Mouse (Mus musculus): Measurements from ENCODE around the gene Tiam1. TPM values are rescaled to one million over a fixed set of nuclear protein-coding genes. Genes with fewer than 3 reads are reported as not detected.

Gene Tiam1
- polyA plus RNA-seq, 1 experiment from 2014 or later = 21.9 TPM

GRCm38 (mm10) chr16:89831172-89831571 lies 312.4 kb downstream of the Tiam1 start:
- Histone ChIP-seq H3K27me3 (no peaks in the 10 kb centered on the region), H3K36me3 (peaks cover 18% of the 10 kb centered on the region), H3K9me3 (no peaks in the 10 kb centered on the region), H3K27ac (replicated peaks) (no peak overlapping the region), H3K4me1 (replicated peaks) (peaks cover 15% of the 10 kb centered on the region), H3K4me3 (no peak overlapping the region), H3K9ac (no peak overlapping the region), H3K4me2 (no peak overlapping the region)
- 0 out of 2 replicates have a peak, but pooled peaks have one; percentile 33 for ATAC-seq (ENCODE audit: low read depth)
- WGBS = 44% methylated on average over 10 of the region's 10 CpGs

GRCm38 (mm10) chr16:89830221-89830648 lies 313.3 kb downstream of the Tiam1 start:
- H3K4me3 ChIP-seq = no peak overlapping the region
- no peak overlapping the region for H3K4me2 ChIP-seq
- peaks cover 15% of the 10 kb centered on the region for H3K36me3 ChIP-seq
- peaks cover 9% of the 10 kb centered on the region for H3K4me1 ChIP-seq (replicated peaks)
- 87% methylated on average over 15 of the region's 15 CpGs for WGBS
- no peak overlapping the region for H3K27ac ChIP-seq (replicated peaks)
- ATAC-seq (ENCODE audit: low read depth) = peak; percentile 37; the same call in 1 of the 2 replicates
- no peaks in the 10 kb centered on the region for H3K9me3 ChIP-seq
- no peak overlapping the region for H3K9ac ChIP-seq
- H3K27me3 ChIP-seq = no peaks in the 10 kb centered on the region

- H3K4me2 ChIP-seq = no peak overlapping the region
- no peak overlapping the region for H3K4me3 ChIP-seq
- H3K9ac ChIP-seq = peak overlapping the region; percentile 9; the same call in 1 of the 2 replicates
- H3K9me3 ChIP-seq = no peaks in the 10 kb centered on the region
- H3K36me3 ChIP-seq = 0 out of 2 replicates have a peak, but pooled peaks cover 6% of the 10 kb centered on the region
- H3K27me3 ChIP-seq = no peaks in the 10 kb centered on the region
- no peak for ATAC-seq (ENCODE audit: low read depth)
- no peak overlapping the region for H3K27ac ChIP-seq (replicated peaks)
- peaks cover 9% of the 10 kb centered on the region for H3K4me1 ChIP-seq (replicated peaks)
- WGBS = 71% methylated on average over 17 of the region's 17 CpGs
Measured at GRCm38 (mm10) chr16:89827496-89828125, 316.0 kb downstream of the Tiam1 start.

GRCm38 (mm10) chr16:89825875-89826274 lies 317.7 kb downstream of the Tiam1 start:
- ATAC-seq (ENCODE audit: low read depth) = no peak
- 0 out of 2 replicates have a peak, but pooled peaks cover 10% of the 10 kb centered on the region for H3K36me3 ChIP-seq
- peaks cover 9% of the 10 kb centered on the region for H3K4me1 ChIP-seq (replicated peaks)
- H3K27me3 ChIP-seq = no peaks in the 10 kb centered on the region
- no peak overlapping the region for H3K4me2 ChIP-seq
- no peaks in the 10 kb centered on the region for H3K9me3 ChIP-seq
- no peak overlapping the region for H3K27ac ChIP-seq (replicated peaks)
- H3K4me3 ChIP-seq = no peak overlapping the region
- no peak overlapping the region for H3K9ac ChIP-seq
- 67% methylated on average over 12 of the region's 12 CpGs for WGBS

GRCm38 (mm10) chr16:89822882-89823281 lies 320.7 kb downstream of the Tiam1 start:
- Histone ChIP-seq H3K4me3 (no peak overlapping the region), H3K27ac (replicated peaks) (no peak overlapping the region), H3K36me3 (0 out of 2 replicates have a peak, but pooled peaks cover 10% of the 10 kb centered on the region), H3K4me2 (no peak overlapping the region), H3K27me3 (peaks cover 20% of the 10 kb centered on the region), H3K9ac (no peak overlapping the region), H3K4me1 (replicated peaks) (peaks cover 17% of the 10 kb centered on the region), H3K9me3 (no peaks in the 10 kb centered on the region)
- ATAC-seq (ENCODE audit: low read depth) = no peak
- 89% methylated on average over 6 of the region's 6 CpGs for WGBS

- Histone ChIP-seq H3K27me3 (peaks cover 24% of the 10 kb centered on the region), H3K36me3 (0 out of 2 replicates have a peak, but pooled peaks cover 10% of the 10 kb centered on the region), H3K4me1 (replicated peaks) (peaks cover 36% of the 10 kb centered on the region), H3K9me3 (no peaks in the 10 kb centered on the region), H3K27ac (replicated peaks) (no peak overlapping the region), H3K4me3 (no peak overlapping the region), H3K4me2 (peak overlapping the region; percentile 65), H3K9ac (no peak overlapping the region)
- WGBS = 23% methylated on average over 4 of the region's 4 CpGs
- ATAC-seq (ENCODE audit: low read depth) = no peak
Measured at GRCm38 (mm10) chr16:89818661-89819060, 324.9 kb downstream of the Tiam1 start.

- no peaks in the 10 kb centered on the region for H3K9me3 ChIP-seq
- H3K9ac ChIP-seq = peak overlapping the region; percentile 57
- ATAC-seq (ENCODE audit: low read depth) = peak; percentile 44; the same call in 1 of the 2 replicates
Measured at GRCm38 (mm10) chr16:89817861-89818630, 325.5 kb downstream of the Tiam1 start.

GRCm38 (mm10) chr16:89817301-89817700 lies 326.3 kb downstream of the Tiam1 start:
- ATAC-seq (ENCODE audit: low read depth) = no peak
- WGBS = 8% methylated on average over 9 of the region's 9 CpGs
- Histone ChIP-seq H3K9ac (no peak overlapping the region), H3K4me2 (peak overlapping the region; percentile 65), H3K4me3 (peak overlapping the region; percentile 33), H3K9me3 (no peaks in the 10 kb centered on the region), H3K36me3 (peaks cover 11% of the 10 kb centered on the region; the same call in 1 of the 2 replicates), H3K27me3 (peaks cover 24% of the 10 kb centered on the region), H3K4me1 (replicated peaks) (peaks cover 36% of the 10 kb centered on the region), H3K27ac (replicated peaks) (0 out of 2 replicates have a peak overlapping the region, but pooled peaks have one; percentile 38)

More at GRCm38 (mm10) chr16:89817861-89818630, 325.5 kb downstream of the Tiam1 start:
- H3K36me3 ChIP-seq = 0 out of 2 replicates have a peak, but pooled peaks cover 10% of the 10 kb centered on the region
- peaks cover 24% of the 10 kb centered on the region for H3K27me3 ChIP-seq
- H3K4me1 ChIP-seq (replicated peaks) = peaks cover 36% of the 10 kb centered on the region
- H3K4me2 ChIP-seq = peak overlapping the region; percentile 65
- H3K4me3 ChIP-seq = peak overlapping the region; percentile 33
- no peak overlapping the region for H3K27ac ChIP-seq (replicated peaks)
- WGBS = 3% methylated on average over 38 of the region's 38 CpGs

GRCm38 (mm10) chr16:89816506-89817172 lies 326.9 kb downstream of the Tiam1 start:
- Histone ChIP-seq H3K27ac (replicated peaks) (no peak overlapping the region), H3K4me2 (peak overlapping the region; percentile 65; the same call in 1 of the 2 replicates)
- 32% methylated on average over 13 of the region's 13 CpGs for WGBS

GRCm38 (mm10) chr16:89813536-89813935 lies 330.0 kb downstream of the Tiam1 start:
- WGBS = 76% methylated on average over 9 of the region's 9 CpGs
- H3K27ac ChIP-seq (replicated peaks) = no peak overlapping the region
- peaks cover 31% of the 10 kb centered on the region for H3K36me3 ChIP-seq
- no peaks in the 10 kb centered on the region for H3K9me3 ChIP-seq
- no peak for ATAC-seq (ENCODE audit: low read depth)
- peaks cover 9% of the 10 kb centered on the region for H3K27me3 ChIP-seq
- H3K9ac ChIP-seq = no peak overlapping the region
- no peak overlapping the region for H3K4me3 ChIP-seq
- no peak overlapping the region for H3K4me2 ChIP-seq
- peaks cover 33% of the 10 kb centered on the region for H3K4me1 ChIP-seq (replicated peaks)

More at GRCm38 (mm10) chr16:89816506-89817172, 326.9 kb downstream of the Tiam1 start:
- Histone ChIP-seq H3K4me3 (peak overlapping the region; percentile 33; the same call in 1 of the 2 replicates), H3K4me1 (replicated peaks) (peaks cover 36% of the 10 kb centered on the region), H3K9ac (no peak overlapping the region), H3K36me3 (peaks cover 16% of the 10 kb centered on the region), H3K27me3 (peaks cover 24% of the 10 kb centered on the region), H3K9me3 (no peaks in the 10 kb centered on the region)
- ATAC-seq (ENCODE audit: low read depth) = no peak

GRCm38 (mm10) chr16:89812891-89813290 lies 330.7 kb downstream of the Tiam1 start:
- no peak overlapping the region for H3K4me3 ChIP-seq
- H3K9ac ChIP-seq = no peak overlapping the region
- 81% methylated on average over 12 of the region's 12 CpGs for WGBS
- H3K36me3 ChIP-seq = peaks cover 31% of the 10 kb centered on the region
- ATAC-seq (ENCODE audit: low read depth) = no peak
- no peak overlapping the region for H3K4me2 ChIP-seq
- peaks cover 4% of the 10 kb centered on the region for H3K27me3 ChIP-seq
- no peak overlapping the region for H3K27ac ChIP-seq (replicated peaks)
- H3K4me1 ChIP-seq (replicated peaks) = peaks cover 26% of the 10 kb centered on the region
- no peaks in the 10 kb centered on the region for H3K9me3 ChIP-seq
